Mouse (Mus musculus) thymus, postnatal 10 days (tissue): ENCODE measurements at regions not wholly inside any gene's neighbourhood (a gene's known extent, or its start where the extent isn't known, plus 50 kb on each side); places are given as distances from the start of the nearest gene placed in this dataset.

Source experiments
- DNase-seq, 2 experiments: peaks; one replicate each; pipeline ENCODE4 v3.0.0; 2021; ENCODE audit warnings: low spot score in 2 of 2

DNA sequence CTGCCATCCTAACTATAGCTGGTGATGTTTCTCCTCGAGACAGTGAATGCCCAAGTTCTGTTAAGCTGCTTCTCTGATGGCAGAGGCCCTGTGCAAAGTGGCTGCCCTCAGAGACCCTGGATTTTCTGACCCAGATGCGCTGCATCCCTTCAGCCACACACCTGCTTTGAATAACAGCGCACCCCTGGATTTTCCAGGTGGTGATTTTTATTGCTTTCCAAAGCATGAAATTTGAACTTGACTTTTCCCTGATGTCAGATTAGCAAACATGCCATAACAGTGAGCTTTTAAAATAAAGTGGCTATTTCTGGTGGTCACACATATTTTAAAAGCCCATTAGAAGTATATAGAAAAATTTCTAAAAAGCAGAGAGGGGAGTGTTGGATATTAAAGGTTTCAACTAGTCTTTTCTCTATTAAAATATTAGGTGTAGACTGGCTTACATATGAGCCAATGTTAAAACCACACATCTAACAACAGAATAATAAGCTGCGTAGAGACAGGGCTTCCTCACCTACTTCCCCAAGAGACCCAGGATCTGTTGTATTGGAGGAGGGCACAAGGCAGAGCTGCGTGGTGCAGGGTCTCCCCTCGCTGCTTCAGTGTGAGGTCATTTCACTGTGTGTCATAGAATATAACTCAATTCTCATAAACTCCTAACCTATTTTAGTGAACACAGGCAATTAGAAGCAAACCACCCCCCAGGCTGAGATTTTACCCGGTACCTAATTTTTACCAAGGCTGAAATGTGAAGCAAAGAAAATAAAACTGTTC is 280.3 kb downstream of the Ccdc91 start:
- no peak for DNase-seq

GRCm38 (mm10) chr6:147759485-147759884 is 283.9 kb downstream of the Ccdc91 start:
- DNase-seq = no peak

- DNase-seq = no peak
Observed at GRCm38 (mm10) chr6:147760113-147760512, 284.5 kb downstream of the Ccdc91 start.

DNA sequence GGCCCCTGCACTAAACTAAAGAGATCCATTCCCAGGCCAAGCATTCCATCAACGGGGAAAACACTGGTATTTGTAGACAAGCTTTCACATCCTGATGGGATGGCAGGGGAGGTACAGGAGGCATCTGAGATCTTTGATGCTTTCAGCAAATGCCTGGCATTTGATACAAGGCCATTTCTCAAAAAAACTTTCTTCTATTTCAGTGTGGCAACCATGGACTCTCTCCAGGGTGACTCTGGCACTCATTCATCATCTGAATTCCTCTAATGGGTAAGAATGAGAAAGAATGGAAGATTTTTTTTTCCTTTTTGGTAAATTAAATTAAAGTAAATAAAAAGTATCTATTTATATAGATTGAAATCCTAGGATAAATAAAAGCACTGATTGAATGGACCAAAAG is 281.8 kb upstream of the Far2 start:
- DNase-seq = no peak

GRCm38 (mm10) chr6:147769180-147769579 is 277.9 kb upstream of the Far2 start:
- DNase-seq = no peak

DNA sequence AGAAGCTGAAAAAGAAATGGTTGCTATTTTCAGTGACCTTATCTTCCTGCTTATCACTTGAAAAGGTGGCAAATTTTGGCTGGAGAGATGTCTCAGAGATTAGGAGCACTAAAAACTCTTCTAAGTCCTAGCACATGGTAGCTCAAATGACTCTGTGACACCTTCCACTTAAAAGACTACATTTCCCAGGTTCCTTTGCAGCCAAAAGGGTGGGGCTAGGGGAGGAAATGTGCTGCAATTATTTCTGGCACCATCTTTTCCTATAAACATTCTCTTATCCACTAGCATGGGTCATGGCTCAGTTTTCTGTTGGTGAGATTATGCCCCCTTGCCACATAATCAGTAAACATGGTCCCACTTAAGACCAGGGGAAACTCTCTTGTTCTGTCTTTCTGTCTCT is 277.0 kb upstream of the Far2 start:
- DNase-seq = no peak

DNA sequence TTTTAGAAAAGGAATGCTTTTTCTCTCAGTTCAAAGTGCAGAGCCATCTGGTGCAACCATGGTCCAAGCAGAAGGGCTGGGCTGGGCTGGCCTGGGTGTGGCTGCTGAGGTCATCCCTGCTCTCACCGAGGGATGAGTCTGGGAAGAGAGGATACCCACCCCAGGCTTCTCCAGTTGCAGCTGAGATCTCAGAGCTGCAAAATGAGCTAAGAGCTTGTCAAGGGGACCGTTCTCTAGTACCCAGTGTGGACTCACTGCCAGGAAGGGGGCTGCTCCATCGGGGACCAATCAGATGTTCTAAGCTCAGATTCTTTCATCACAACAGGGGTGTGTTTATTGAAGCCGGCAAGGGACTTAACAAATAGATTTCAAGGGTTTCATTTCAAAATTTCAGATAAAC is 275.6 kb upstream of the Far2 start:
- no peak for DNase-seq

DNA sequence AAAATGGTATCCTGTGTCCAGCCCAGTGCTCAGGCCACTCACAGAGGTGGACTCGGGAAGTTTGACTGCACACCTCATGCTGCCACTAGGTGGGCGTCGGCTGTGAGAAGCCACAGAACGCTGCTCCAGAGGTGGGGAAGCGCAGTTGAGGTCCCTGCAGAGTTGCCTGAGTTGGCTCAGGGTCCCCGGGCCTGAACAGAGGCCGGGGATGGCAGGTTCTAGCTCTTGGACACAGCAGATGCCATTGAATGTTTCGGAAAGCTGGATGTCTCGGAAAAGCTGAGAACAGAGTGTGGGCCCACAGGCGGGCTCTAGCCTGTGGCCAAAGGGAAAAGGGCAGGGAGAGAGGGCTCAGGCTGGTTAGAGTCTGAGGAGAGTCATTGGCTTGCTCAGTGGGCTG is 273.2 kb upstream of the Far2 start:
- DNase-seq = no peak

DNA sequence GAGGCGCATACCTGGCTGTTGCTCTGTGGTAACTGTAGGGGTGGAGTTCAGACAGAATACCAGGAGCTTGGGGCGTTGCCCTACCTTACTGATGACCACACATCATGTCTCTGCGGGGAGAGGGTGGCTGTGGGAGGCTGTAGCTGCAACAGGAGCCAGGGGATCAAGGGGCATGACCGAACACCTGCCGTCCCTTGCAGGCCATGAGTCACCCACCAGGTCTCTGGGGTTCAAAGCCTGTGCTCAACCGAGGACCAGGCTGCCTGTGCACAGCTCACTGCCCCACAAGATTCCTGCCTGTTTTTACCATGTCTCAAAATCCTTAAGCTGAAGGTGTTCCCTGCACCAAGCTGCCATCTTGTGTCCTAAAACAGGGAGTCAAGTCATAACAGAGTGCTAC is 272.4 kb upstream of the Far2 start:
- DNase-seq = no peak

- no peak for DNase-seq
Observed at GRCm38 (mm10) chr6:147779466-147779865, 267.6 kb upstream of the Far2 start.

- DNase-seq = no peak
Observed at GRCm38 (mm10) chr6:147784249-147784648, 262.8 kb upstream of the Far2 start.

DNA sequence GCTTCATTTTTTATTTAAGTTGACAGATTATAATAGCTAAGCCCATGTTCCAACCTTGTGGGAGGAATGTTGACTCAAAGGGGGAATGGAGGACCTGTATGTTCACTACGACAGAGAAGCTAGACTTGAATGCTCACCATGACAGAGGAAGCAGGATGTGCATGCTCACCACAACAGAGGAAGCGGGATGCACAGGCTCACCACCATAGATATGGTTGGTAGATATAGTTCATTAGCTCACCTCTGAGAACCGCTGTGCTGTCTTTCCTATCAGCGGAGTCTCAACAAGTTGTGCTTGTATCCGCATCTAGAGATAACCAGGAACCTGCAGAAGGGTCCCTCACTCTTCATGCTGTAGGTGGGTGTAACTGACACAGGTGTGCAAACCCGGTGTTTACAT is 262.2 kb upstream of the Far2 start:
- DNase-seq = no peak

GRCm38 (mm10) chr6:147788095-147788494 is 259.0 kb upstream of the Far2 start:
- DNase-seq = no peak

GRCm38 (mm10) chr6:147789112-147789511 is 257.9 kb upstream of the Far2 start:
- no peak for DNase-seq

DNA sequence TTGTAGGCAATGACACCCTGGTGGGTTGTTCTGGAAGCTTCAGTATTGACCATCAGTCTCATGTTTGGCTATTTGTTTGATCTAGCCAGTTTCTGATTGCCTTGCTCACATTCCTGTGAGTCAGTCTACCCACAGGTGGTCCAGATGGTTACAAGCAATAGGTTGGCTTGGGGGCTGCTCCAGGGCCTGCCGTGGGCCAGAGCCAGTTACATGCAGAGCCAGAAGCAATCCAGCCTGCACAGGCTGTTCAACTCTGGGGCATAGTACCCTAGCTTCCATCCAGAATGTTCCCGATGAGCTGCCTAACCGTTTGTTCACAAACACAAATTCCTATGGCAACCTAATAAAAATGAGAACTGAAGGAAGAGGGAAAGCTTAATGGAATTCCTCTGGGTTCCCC is 253.2 kb upstream of the Far2 start:
- DNase-seq = no peak

- DNase-seq = no peak
Observed at GRCm38 (mm10) chr6:147794351-147794750, 252.7 kb upstream of the Far2 start.

DNA sequence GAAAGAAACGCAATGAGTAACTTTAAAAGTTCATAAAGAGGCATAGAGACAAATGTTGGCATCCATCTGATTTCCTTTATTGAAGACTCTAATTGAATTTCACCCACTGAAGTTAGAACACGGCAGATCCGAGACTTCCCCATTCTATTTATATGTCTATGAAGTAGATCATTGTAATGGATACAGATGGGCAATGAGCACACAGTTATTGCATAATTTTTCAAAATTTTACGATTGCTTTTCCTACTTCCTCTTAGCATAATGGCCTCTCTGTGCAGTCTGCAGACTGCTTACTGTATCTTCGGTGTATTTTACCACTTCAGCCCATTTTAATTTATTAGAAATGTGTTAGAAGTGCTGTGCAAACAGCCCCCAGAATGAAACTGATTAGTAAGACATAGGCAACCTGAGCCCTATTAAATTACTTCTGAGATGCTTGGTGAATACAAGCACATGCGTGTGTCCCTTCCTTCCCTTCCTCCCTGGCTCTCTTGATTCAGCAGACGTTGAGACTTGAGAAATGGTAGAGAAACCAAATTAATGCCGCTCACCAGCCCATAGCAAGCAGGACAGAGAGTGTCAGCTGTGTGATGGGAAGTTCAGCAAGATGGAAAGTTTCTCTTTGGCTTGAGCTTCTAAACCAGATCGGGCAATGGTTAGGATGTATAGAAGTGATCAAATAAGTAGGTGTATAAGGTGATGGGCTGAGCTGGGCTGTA is 247.9 kb upstream of the Far2 start:
- no peak for DNase-seq

- no peak for DNase-seq
Observed at GRCm38 (mm10) chr6:147799861-147800260, 247.2 kb upstream of the Far2 start.

DNA sequence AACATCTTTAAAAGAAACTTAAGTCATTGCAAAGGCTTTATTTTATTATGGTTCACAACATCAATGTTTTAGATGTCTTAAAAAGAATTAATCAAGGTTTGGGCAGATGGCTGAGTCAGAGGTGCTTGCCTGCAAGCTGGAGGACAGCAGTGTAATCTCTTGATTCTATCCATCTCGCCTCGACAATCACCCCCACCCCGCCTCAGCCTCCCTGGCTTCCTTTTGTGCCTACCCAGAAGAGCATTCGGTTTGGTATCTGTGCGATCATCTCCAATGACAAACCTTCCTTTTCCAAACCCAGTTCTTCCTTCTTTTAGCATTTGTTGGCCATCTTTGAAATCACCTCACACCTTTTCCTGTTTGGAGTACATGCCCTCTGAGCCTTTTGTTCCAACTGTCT is 246.2 kb upstream of the Far2 start:
- DNase-seq = no peak

- no peak for DNase-seq
Observed at GRCm38 (mm10) chr6:147803893-147804292, 243.2 kb upstream of the Far2 start.

GRCm38 (mm10) chr6:147810710-147811109 is 236.3 kb upstream of the Far2 start:
- DNase-seq = peak in 1 of 2 experiments; percentile 21

GRCm38 (mm10) chr6:147816861-147817260 is 230.2 kb upstream of the Far2 start:
- no peak for DNase-seq

DNA sequence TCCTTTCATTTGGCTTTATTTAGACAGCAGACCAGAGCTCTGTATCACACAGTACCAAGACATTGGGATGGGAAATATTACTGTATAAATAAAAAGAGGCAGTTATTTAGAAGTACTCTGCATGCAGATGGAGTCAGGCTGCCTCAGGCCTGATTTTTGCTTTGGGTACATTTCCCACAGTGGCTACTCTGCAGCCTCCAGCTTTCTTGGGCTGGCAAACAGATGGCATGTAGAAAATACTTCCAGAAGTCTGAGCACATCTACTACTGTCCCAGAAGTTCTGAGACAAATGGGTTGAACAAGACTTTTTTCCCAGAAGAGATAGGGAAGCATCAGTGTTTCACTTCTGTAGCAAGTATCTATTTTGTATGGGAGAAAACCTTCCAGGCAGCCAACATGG is 229.8 kb upstream of the Far2 start:
- DNase-seq = no peak
